14 mouse cellular contexts compared by ENCODE assay signal in genomic region chr7:120361159-120361558, GRCm38 (mm10). TPM values are rescaled to one million over a fixed set of nuclear protein-coding genes. Genes with fewer than 3 reads are reported as not detected.
A peak's percentile ranks its signal among the peaks of the same experiment; 100 is the strongest.
DNase-seq lines count a peak whose midpoint lies in the region; ATAC-seq and TF ChIP-seq lines count a peak whose summit lies in the region.
"Had no signal": no experiment of that assay in that cellular context is flagged by ENCODE, and none has a peak within 500 bp of the region (broad histone marks: within the 10 kb centered on the region; RNA-seq: fewer than 3 reads in every experiment).

No protein-coding gene starts in this region.

- no peaks in the 10 kb centered on the region for H3K4me1 ChIP-seq in heart, postnatal 0 days (ENCODE audit: control insufficient read depth, insufficient read depth)
- H3K4me1 ChIP-seq in heart, embryonic 12.5 days (replicated peaks), result no peaks in the 10 kb centered on the region
- no peaks in the 10 kb centered on the region for H3K4me1 ChIP-seq in midbrain, embryonic 11.5 days (ENCODE audit: control insufficient read depth, insufficient read depth, low read length)
- H3K4me1 ChIP-seq in midbrain, embryonic 15.5 days, result no peaks in the 10 kb centered on the region

- no peak overlapping the region for H3K27ac ChIP-seq in heart, postnatal 0 days (ENCODE audit: low read depth)
- H3K27ac ChIP-seq in heart, embryonic 12.5 days (ENCODE audit: poor library complexity, severe bottlenecking), result no peak overlapping the region
- no peak overlapping the region for H3K27ac ChIP-seq in midbrain, embryonic 11.5 days (ENCODE audit: low read depth, low read length)
- H3K27ac ChIP-seq in midbrain, embryonic 15.5 days, result no peak overlapping the region

- no peak overlapping the region for H3K9ac ChIP-seq in heart, postnatal 0 days (replicated peaks; ENCODE audit: low read depth, low read length)
- no peak overlapping the region for H3K9ac ChIP-seq in heart, embryonic 12.5 days
- H3K9ac ChIP-seq in midbrain, embryonic 11.5 days (ENCODE audit: low read length), result no peak overlapping the region
- H3K9ac ChIP-seq in midbrain, embryonic 15.5 days, result no peak overlapping the region
- H3K9ac ChIP-seq: forebrain, postnatal 0 days had no signal

- no peak for ATAC-seq in heart, postnatal 0 days (ENCODE audit: insufficient read depth, low read depth)
- no peak for ATAC-seq in heart, embryonic 12.5 days (ENCODE audit: insufficient number of reproducible peaks, low FRiP score)
- 0 out of 2 replicates have a peak, but pooled peaks have one; percentile 58 for ATAC-seq in midbrain, embryonic 11.5 days (ENCODE audit: low FRiP score)
- no peak for ATAC-seq in midbrain, embryonic 15.5 days (replicated peaks)
- ATAC-seq: forebrain, postnatal 0 days had no signal

- TF ChIP-seq CTCF in heart, postnatal 0 days (IDR thresholded peaks at IDR 0.05; ENCODE audit: low read depth), result 0 out of 2 replicates have a peak, but pooled peaks have one; percentile 10

- no peak for DNase-seq in heart, postnatal 0 days (ENCODE audit: low spot score)
- DNase-seq in midbrain, embryonic 11.5 days (ENCODE audit: low spot score, missing footprints), result no peak
- DNase-seq in c-Kit-positive CD71-positive TER-119-positive erythroid progenitor cells, embryonic 14.5 days (ENCODE audit: low spot score), result peak; percentile 3
- DNase-seq in retina, postnatal 1 day, result peak; percentile 50
- DNase-seq in ovary, postnatal 10 days (ENCODE audit: low spot score), result no peak
- DNase-seq in adrenal gland, postnatal 25 days, result no peak
- DNase-seq: cerebellum, adult 11-12 months; forebrain, postnatal 0 days; lung, postnatal 36 days; thymus, postnatal 25 days had no signal

- no peak overlapping the region for H3K4me3 ChIP-seq in heart, postnatal 0 days (ENCODE audit: low read depth, low read length)
- no peak overlapping the region for H3K4me3 ChIP-seq in heart, embryonic 12.5 days
- H3K4me3 ChIP-seq in midbrain, embryonic 11.5 days (ENCODE audit: low read depth, low read length), result no peak overlapping the region
- no peak overlapping the region for H3K4me3 ChIP-seq in midbrain, embryonic 15.5 days

- H3K27me3 ChIP-seq in heart, postnatal 0 days (ENCODE audit: control insufficient read depth, insufficient read depth, low read length), result no peaks in the 10 kb centered on the region
- no peaks in the 10 kb centered on the region for H3K27me3 ChIP-seq in heart, embryonic 12.5 days (replicated peaks)
- H3K27me3 ChIP-seq in midbrain, embryonic 11.5 days (ENCODE audit: control insufficient read depth, insufficient read depth, low read length), result no peaks in the 10 kb centered on the region
- no peaks in the 10 kb centered on the region for H3K27me3 ChIP-seq in midbrain, embryonic 15.5 days (replicated peaks)

- H3K4me2 ChIP-seq in heart, postnatal 0 days (ENCODE audit: low read depth, low read length), result no peak overlapping the region
- H3K4me2 ChIP-seq in heart, embryonic 12.5 days, result no peak overlapping the region
- no peak overlapping the region for H3K4me2 ChIP-seq in midbrain, embryonic 11.5 days
- H3K4me2 ChIP-seq in midbrain, embryonic 15.5 days, result no peak overlapping the region

- WGBS in heart, postnatal 0 days, result 31% methylated on average over 13 of the region's 13 CpGs
- 37% methylated on average over 13 of the region's 13 CpGs for WGBS in heart, embryonic 12.5 days
- 37% methylated on average over 13 of the region's 13 CpGs for WGBS in midbrain, embryonic 11.5 days
- WGBS in midbrain, embryonic 15.5 days, result 37% methylated on average over 13 of the region's 13 CpGs

- H3K9me3 ChIP-seq in heart, postnatal 0 days (replicated peaks; ENCODE audit: control insufficient read depth, low read length), result no peaks in the 10 kb centered on the region
- H3K9me3 ChIP-seq in heart, embryonic 12.5 days (replicated peaks), result no peaks in the 10 kb centered on the region
- no peaks in the 10 kb centered on the region for H3K9me3 ChIP-seq in midbrain, embryonic 11.5 days (ENCODE audit: control insufficient read depth, low read length)
- H3K9me3 ChIP-seq in midbrain, embryonic 15.5 days, result no peaks in the 10 kb centered on the region

- TF ChIP-seq EP300 in heart, postnatal 0 days (IDR thresholded peaks at IDR 0.05; ENCODE audit: low read depth), result no peak

- no peaks in the 10 kb centered on the region for H3K36me3 ChIP-seq in heart, postnatal 0 days (replicated peaks; ENCODE audit: control insufficient read depth, insufficient read depth, low read length)
- no peaks in the 10 kb centered on the region for H3K36me3 ChIP-seq in heart, embryonic 12.5 days
- no peaks in the 10 kb centered on the region for H3K36me3 ChIP-seq in midbrain, embryonic 11.5 days (ENCODE audit: control insufficient read depth, insufficient read depth, low read length)
- H3K36me3 ChIP-seq in midbrain, embryonic 15.5 days (replicated peaks), result no peaks in the 10 kb centered on the region

RNA-seq across cellular contexts. Expression of gene Abca15, which starts 32.7 kb away (rescaled TPM):
- total RNA-seq in heart, postnatal 0 days (2014; rRNA removed; ENCODE audit: low replicate concordance), result not detected in 2 replicates
- polyA plus RNA-seq in heart, postnatal 0 days (2015; fragmentation: Nextera tagmentation; extraction: Ambion mirVana), result not detected in 2 replicates
- polyA plus RNA-seq in heart, embryonic 12.5 days (2016; fragmentation: Nextera tagmentation; extraction: Ambion mirVana), result not detected in 2 replicates
- not detected in 2 replicates for polyA plus RNA-seq in midbrain, embryonic 11.5 days (2014; fragmentation: Nextera tagmentation; extraction: Ambion mirVana)
- not detected in 2 replicates for polyA plus RNA-seq in midbrain, embryonic 15.5 days (2015; fragmentation: Nextera tagmentation; extraction: Ambion mirVana)
- not detected in 2 replicates for total RNA-seq in adrenal gland, postnatal 25 days (2021)
- total RNA-seq: forebrain, postnatal 0 days; left cerebral cortex, adult 18-20 months; MEL had no signal
- polyA plus RNA-seq: forebrain, postnatal 0 days had no signal

RNA-seq across cellular contexts. Expression of gene Abca16, which starts 48.3 kb away (rescaled TPM):
- total RNA-seq in heart, postnatal 0 days (2014; rRNA removed; ENCODE audit: low replicate concordance), result not detected in 2 replicates
- polyA plus RNA-seq in heart, postnatal 0 days (2015; fragmentation: Nextera tagmentation; extraction: Ambion mirVana), result not detected in 2 replicates
- not detected in 2 replicates for polyA plus RNA-seq in heart, embryonic 12.5 days (2016; fragmentation: Nextera tagmentation; extraction: Ambion mirVana)
- not detected in 2 replicates for polyA plus RNA-seq in midbrain, embryonic 11.5 days (2014; fragmentation: Nextera tagmentation; extraction: Ambion mirVana)
- not detected in 2 replicates for polyA plus RNA-seq in midbrain, embryonic 15.5 days (2015; fragmentation: Nextera tagmentation; extraction: Ambion mirVana)
- not detected in 2 replicates for total RNA-seq in adrenal gland, postnatal 25 days (2021)
- total RNA-seq: forebrain, postnatal 0 days; left cerebral cortex, adult 18-20 months; MEL had no signal
- polyA plus RNA-seq: forebrain, postnatal 0 days had no signal

Comparison
In these comparisons a context has a peak if more than half of its experiments do, and no peak if none do; other contexts are left out.
1. DNase-seq: peak in c-Kit-positive CD71-positive TER-119-positive erythroid progenitor cells, embryonic 14.5 days (single experiment) and retina, postnatal 1 day (single experiment); none in heart, postnatal 0 days (single experiment), midbrain, embryonic 11.5 days (single experiment), ovary, postnatal 10 days (single experiment) and adrenal gland, postnatal 25 days (single experiment).